Mouse (Mus musculus) spleen, adult 2 months (tissue): ENCODE measurements around the gene Zfp626.
A peak's percentile ranks its signal among the peaks of the same experiment; 100 is the strongest.

ENCODE experiments used
- CTCF ChIP-seq: fragments of 200-500 bp; IDR thresholded peaks from 2 replicates; pipeline ENCODE4 v1.5.1; 2011; ENCODE audit warnings: mild to moderate bottlenecking, inconsistent platforms; ENCODE audit not compliant: insufficient read depth, insufficient read length, insufficient replicate concordance; ENCODE audit errors: extremely low read depth
- POLR2A ChIP-seq: fragments of 200-500 bp; IDR thresholded peaks from 2 replicates; pipeline ENCODE4 v1.6.1; 2011; ENCODE audit warnings: low read depth, low read length, inconsistent platforms

DNA sequence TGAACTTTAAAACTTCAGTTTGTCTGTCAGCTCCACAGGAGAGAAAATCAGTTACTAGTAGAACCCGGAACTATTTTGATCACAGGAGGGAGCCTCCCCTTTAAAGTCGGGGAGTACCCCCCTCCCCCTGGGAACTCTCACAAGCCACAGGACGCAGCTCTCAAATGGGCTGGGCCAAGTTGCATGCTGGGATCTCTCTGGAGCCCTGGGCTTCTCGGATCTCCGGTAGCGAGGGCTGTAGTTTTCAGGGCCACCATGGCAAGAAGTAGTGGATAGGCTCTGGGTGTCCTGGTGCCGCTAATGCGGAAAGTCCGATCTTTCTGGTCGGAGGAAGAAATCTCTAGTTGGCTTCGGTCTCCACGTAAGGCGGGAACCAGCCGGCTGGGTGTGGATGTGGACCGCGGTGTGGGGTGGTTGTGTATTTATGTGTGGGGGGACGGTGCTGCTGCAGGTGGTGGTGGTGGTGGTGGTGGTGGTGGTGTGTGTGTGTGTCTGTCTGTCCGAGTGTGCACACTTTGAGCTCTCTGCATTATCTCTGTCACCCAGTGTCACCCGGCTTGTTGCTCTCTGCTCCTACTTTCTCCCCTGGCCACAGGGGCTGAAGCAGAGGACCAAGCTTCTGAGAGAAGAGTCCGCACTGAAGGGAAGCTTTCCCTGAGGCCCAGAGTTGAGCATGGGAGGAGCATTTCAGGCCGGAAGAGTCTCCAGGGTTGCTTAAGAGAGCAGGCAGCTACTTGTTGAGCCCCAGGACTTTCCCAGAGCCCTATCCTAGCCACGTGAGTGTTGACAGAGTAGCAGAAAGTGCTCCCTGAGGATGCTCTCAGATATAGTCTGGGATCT, 53.6 kb downstream of the Zfp626 start:
- TF ChIP-seq CTCF (no peak), POLR2A (peak; percentile 24)
